8 mouse cellular contexts compared by ENCODE assay signal in genomic region chr5:144256541-144256870, GRCm38 (mm10). TPM values are rescaled to one million over a fixed set of nuclear protein-coding genes. Genes with fewer than 3 reads are reported as not detected.
DNase-seq lines count a peak whose midpoint lies in the region; ATAC-seq and TF ChIP-seq lines count a peak whose summit lies in the region.

No protein-coding gene starts in this region.

- no peaks in the 10 kb centered on the region for H3K27me3 ChIP-seq in testis, adult 2 months (ENCODE audit: control insufficient read depth, insufficient read depth, low read length)
- peaks cover 8% of the 10 kb centered on the region; the same call in 1 of the 2 replicates for H3K27me3 ChIP-seq in liver, embryonic 15.5 days
- H3K27me3 ChIP-seq in stomach, postnatal 0 days (ENCODE audit: control insufficient read depth, insufficient read depth, low read length), result no peaks in the 10 kb centered on the region

- ATAC-seq in liver, embryonic 15.5 days (ENCODE audit: insufficient read depth), result no peak
- no peak for ATAC-seq in stomach, postnatal 0 days (ENCODE audit: low FRiP score, low TSS enrichment)

- peak overlapping the region; percentile 100 for H3K4me2 ChIP-seq in liver, embryonic 15.5 days
- H3K4me2 ChIP-seq in stomach, postnatal 0 days (replicated peaks; ENCODE audit: low read depth), result peak overlapping the region; percentile 64

- TF ChIP-seq CTCF in testis, adult 2 months (IDR thresholded peaks at IDR 0.05; ENCODE audit: control insufficient read depth, insufficient read depth, insufficient replicate concordance, low read depth, low read length), result no peak
- no peak for TF ChIP-seq CTCF in stomach, postnatal 0 days (IDR thresholded peaks at IDR 0.05; ENCODE audit: low read depth)

- no peak for TF ChIP-seq POLR2A in testis, adult 2 months (IDR thresholded peaks at IDR 0.05; ENCODE audit: control insufficient read depth, low read depth, low read length)

- H3K27ac ChIP-seq in testis, adult 2 months (ENCODE audit: control insufficient read depth, insufficient read depth, low read depth, low read length), result peak overlapping the region; percentile 70
- H3K27ac ChIP-seq in liver, embryonic 15.5 days (replicated peaks), result peak overlapping the region; percentile 79
- H3K27ac ChIP-seq in stomach, postnatal 0 days (replicated peaks), result peak overlapping the region; percentile 99

- H3K9ac ChIP-seq in liver, embryonic 15.5 days, result no peak overlapping the region; the same call in 1 of the 2 replicates
- peak overlapping the region; percentile 100 for H3K9ac ChIP-seq in stomach, postnatal 0 days (ENCODE audit: low read length)

- H3K36me3 ChIP-seq in testis, adult 2 months (ENCODE audit: control insufficient read depth, insufficient read depth, low read length), result no peaks in the 10 kb centered on the region
- no peaks in the 10 kb centered on the region for H3K36me3 ChIP-seq in liver, embryonic 15.5 days (replicated peaks)
- 0 out of 2 replicates have a peak, but pooled peaks cover 6% of the 10 kb centered on the region for H3K36me3 ChIP-seq in stomach, postnatal 0 days (ENCODE audit: control insufficient read depth, insufficient read depth, low read length)

- TF ChIP-seq EP300 in stomach, postnatal 0 days (optimal IDR thresholded peaks at IDR 0.05), result no peak

- no peaks in the 10 kb centered on the region for H3K9me3 ChIP-seq in liver, embryonic 15.5 days (replicated peaks)
- H3K9me3 ChIP-seq in stomach, postnatal 0 days (ENCODE audit: control insufficient read depth, low read length), result no peaks in the 10 kb centered on the region

- peaks cover 28% of the 10 kb centered on the region for H3K4me1 ChIP-seq in testis, adult 2 months (ENCODE audit: control insufficient read depth, insufficient read depth, low read length)
- peaks cover 52% of the 10 kb centered on the region for H3K4me1 ChIP-seq in liver, embryonic 15.5 days (replicated peaks)
- H3K4me1 ChIP-seq in stomach, postnatal 0 days (replicated peaks; ENCODE audit: control insufficient read depth, insufficient read depth), result peaks cover 13% of the 10 kb centered on the region

- WGBS in liver, embryonic 15.5 days (ENCODE audit: insufficient replicate concordance), result 20% methylated on average over 7 of the region's 7 CpGs
- WGBS in stomach, postnatal 0 days, result 3% methylated on average over 7 of the region's 7 CpGs

- H3K4me3 ChIP-seq in testis, adult 2 months (ENCODE audit: control insufficient read depth, low read depth, low read length), result peak overlapping the region; percentile 86
- peak overlapping the region; percentile 82 for H3K4me3 ChIP-seq in liver, embryonic 15.5 days (replicated peaks)
- H3K4me3 ChIP-seq in stomach, postnatal 0 days (ENCODE audit: low read depth, low read length), result peak overlapping the region; percentile 97

- DNase-seq in adrenal gland, postnatal 10 days, result peak; percentile 49
- DNase-seq in adrenal gland, postnatal 36 days, result no peak
- DNase-seq in testis, postnatal 10 days (ENCODE audit: low spot score), result no peak
- no peak for DNase-seq in stomach, postnatal 0 days (ENCODE audit: low spot score)
- DNase-seq in frontal cortex, postnatal 36 days (ENCODE audit: low spot score in 2 of 2), result no peak
- DNase-seq in layer of hippocampus, postnatal 25 days (ENCODE audit: extremely low spot score in 1 of 2, low spot score in 1 of 2), result no peak

RNA-seq across cellular contexts. Expression of gene Bri3, which starts 12.3 kb away (rescaled TPM):
- total RNA-seq in adrenal gland, postnatal 10 days (2021), result 100 to 1,000 TPM; 116 to 124 TPM
- total RNA-seq in adrenal gland, postnatal 36 days (2021), result 100 to 1,000 TPM; 115 to 151 TPM
- 174 and 212 TPM in 2 replicates for polyA plus RNA-seq in testis, adult 2 months (2012; rRNA removed)
- 20.3 and 21.0 TPM in 2 replicates for polyA plus RNA-seq in liver, embryonic 15.5 days (2015; fragmentation: Nextera tagmentation; extraction: Ambion mirVana)
- 197 and 214 TPM in 2 replicates for polyA plus RNA-seq in stomach, postnatal 0 days (2015; fragmentation: Nextera tagmentation; extraction: Ambion mirVana)
- total RNA-seq in layer of hippocampus, postnatal 25 days (2021), result 10 to 100 TPM; 69.3 to 70.2 TPM

RNA-seq across cellular contexts. Expression of gene Tecpr1, which starts 33.1 kb away (rescaled TPM):
- 10 to 100 TPM; 56.9 to 67.2 TPM for total RNA-seq in adrenal gland, postnatal 10 days (2021)
- 100 to 1,000 TPM in 1 of 2 experiments, 10 to 100 TPM in 1; 92.8 to 111 TPM for total RNA-seq in adrenal gland, postnatal 36 days (2021)
- 16.4 and 16.7 TPM in 2 replicates for polyA plus RNA-seq in testis, adult 2 months (2012; rRNA removed)
- polyA plus RNA-seq in liver, embryonic 15.5 days (2015; fragmentation: Nextera tagmentation; extraction: Ambion mirVana), result 3.1 and 3.3 TPM in 2 replicates
- 15.4 and 16.9 TPM in 2 replicates for polyA plus RNA-seq in stomach, postnatal 0 days (2015; fragmentation: Nextera tagmentation; extraction: Ambion mirVana)
- total RNA-seq in layer of hippocampus, postnatal 25 days (2021), result 100 to 1,000 TPM in 1 of 2 experiments, 10 to 100 TPM in 1; 92.5 to 109 TPM
